ENCODE assay signal across 8 mouse cellular contexts in the genomic region with DNA sequence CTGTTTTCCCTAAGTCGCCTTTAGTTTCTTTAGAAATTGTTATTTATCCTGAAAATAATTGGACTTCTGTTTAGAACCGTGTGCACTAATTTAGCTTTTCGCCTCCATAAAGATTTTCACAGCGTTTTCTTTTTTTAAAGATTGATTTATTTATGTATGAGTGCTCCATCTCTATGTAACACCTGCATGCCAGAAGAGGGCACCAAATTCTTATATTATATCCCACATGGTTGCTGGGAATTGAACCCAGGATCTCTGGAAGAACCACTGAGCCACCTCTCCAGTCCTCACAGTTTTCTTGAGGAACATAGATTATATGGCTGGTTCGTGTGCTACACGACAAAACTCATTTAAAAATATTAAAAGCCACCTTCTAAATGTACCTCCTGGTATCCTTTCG. TPM values are rescaled to one million over a fixed set of nuclear protein-coding genes. Genes with fewer than 3 reads are reported as not detected.
A peak's percentile ranks its signal among the peaks of the same experiment; 100 is the strongest.
DNase-seq lines count a peak whose midpoint lies in the region; ATAC-seq and TF ChIP-seq lines count a peak whose summit lies in the region.

No protein-coding gene starts in this region.

- peak overlapping the region; percentile 80 for H3K4me3 ChIP-seq in kidney, postnatal 0 days (replicated peaks; ENCODE audit: low read depth, low read length)
- peak overlapping the region; percentile 94 for H3K4me3 ChIP-seq in intestine, embryonic 15.5 days (replicated peaks)
- peak overlapping the region; percentile 93 for H3K4me3 ChIP-seq in neural tube, embryonic 15.5 days (replicated peaks)

- H3K36me3 ChIP-seq in kidney, postnatal 0 days (ENCODE audit: insufficient read depth, low read length), result 0 out of 2 replicates have a peak, but pooled peaks cover 11% of the 10 kb centered on the region
- H3K36me3 ChIP-seq in intestine, embryonic 15.5 days, result 0 out of 2 replicates have a peak, but pooled peaks cover 4% of the 10 kb centered on the region
- peaks cover 15% of the 10 kb centered on the region for H3K36me3 ChIP-seq in neural tube, embryonic 15.5 days

- TF ChIP-seq CTCF in kidney, postnatal 0 days (IDR thresholded peaks at IDR 0.05; ENCODE audit: low read depth), result peak; percentile 50

- peak overlapping the region; percentile 88; the same call in 1 of the 2 replicates for H3K9ac ChIP-seq in kidney, postnatal 0 days (ENCODE audit: low read depth, low read length)
- peak overlapping the region; percentile 96; the same call in 1 of the 2 replicates for H3K9ac ChIP-seq in intestine, embryonic 15.5 days
- peak overlapping the region; percentile 80 for H3K9ac ChIP-seq in neural tube, embryonic 15.5 days (replicated peaks)

- peak overlapping the region; percentile 88 for H3K27ac ChIP-seq in kidney, postnatal 0 days
- no peak overlapping the region for H3K27ac ChIP-seq in intestine, embryonic 15.5 days
- H3K27ac ChIP-seq in neural tube, embryonic 15.5 days (replicated peaks), result no peak overlapping the region

- no peak for ATAC-seq in kidney, postnatal 0 days (replicated peaks; ENCODE audit: low FRiP score, low read depth)
- ATAC-seq in intestine, embryonic 15.5 days, result no peak
- no peak for ATAC-seq in neural tube, embryonic 15.5 days (ENCODE audit: low FRiP score)

- 0 out of 2 replicates have a peak, but pooled peaks cover 2% of the 10 kb centered on the region for H3K4me1 ChIP-seq in kidney, postnatal 0 days (replicated peaks; ENCODE audit: insufficient read depth, low read length)
- 0 out of 2 replicates have a peak, but pooled peaks cover 9% of the 10 kb centered on the region for H3K4me1 ChIP-seq in intestine, embryonic 15.5 days (replicated peaks)
- peaks cover 21% of the 10 kb centered on the region for H3K4me1 ChIP-seq in neural tube, embryonic 15.5 days

- peak; percentile 50 for DNase-seq in kidney, postnatal 0 days (ENCODE audit: low spot score)
- no peak for DNase-seq in kidney, postnatal 14 days
- peak; percentile 40 for DNase-seq in c-Kit-positive CD71-positive TER-119-positive erythroid progenitor cells, embryonic 14.5 days (ENCODE audit: low spot score)
- DNase-seq in layer of hippocampus, adult 9-10 months (ENCODE audit: low spot score), result no peak
- DNase-seq in adrenal gland, postnatal 25 days, result no peak
- no peak for DNase-seq in lung, postnatal 25 days (ENCODE audit: low spot score)

- 18% methylated on average over 7 of the region's 7 CpGs for WGBS in kidney, postnatal 0 days
- 19% methylated on average over 7 of the region's 7 CpGs for WGBS in intestine, embryonic 15.5 days
- 18% methylated on average over 7 of the region's 7 CpGs for WGBS in neural tube, embryonic 15.5 days

- H3K27me3 ChIP-seq in kidney, postnatal 0 days (ENCODE audit: insufficient read depth, low read length), result no peaks in the 10 kb centered on the region
- H3K27me3 ChIP-seq in intestine, embryonic 15.5 days (replicated peaks), result no peaks in the 10 kb centered on the region
- H3K27me3 ChIP-seq in neural tube, embryonic 15.5 days (replicated peaks), result no peaks in the 10 kb centered on the region

- H3K4me2 ChIP-seq in kidney, postnatal 0 days (ENCODE audit: low read length), result peak overlapping the region; percentile 88
- peak overlapping the region; percentile 77 for H3K4me2 ChIP-seq in intestine, embryonic 15.5 days (replicated peaks)
- H3K4me2 ChIP-seq in neural tube, embryonic 15.5 days, result peak overlapping the region; percentile 84

- no peaks in the 10 kb centered on the region for H3K9me3 ChIP-seq in kidney, postnatal 0 days (replicated peaks; ENCODE audit: low read length)
- no peaks in the 10 kb centered on the region for H3K9me3 ChIP-seq in intestine, embryonic 15.5 days
- H3K9me3 ChIP-seq in neural tube, embryonic 15.5 days (replicated peaks), result no peaks in the 10 kb centered on the region

RNA-seq across cellular contexts. Expression of gene Yars2, which starts 1.1 kb away (rescaled TPM):
- polyA plus RNA-seq in kidney, postnatal 0 days (2015; fragmentation: Nextera tagmentation; extraction: Ambion mirVana), result 37.0 and 40.2 TPM in 2 replicates
- 50.8 and 53.2 TPM in 2 replicates for polyA plus RNA-seq in intestine, embryonic 15.5 days (2015; fragmentation: Nextera tagmentation; extraction: Ambion mirVana)
- polyA plus RNA-seq in neural tube, embryonic 15.5 days (2015; fragmentation: Nextera tagmentation; extraction: Ambion mirVana), result 32.6 and 35.4 TPM in 2 replicates
- total RNA-seq in adrenal gland, postnatal 25 days (2021), result 29.0 and 30.6 TPM in 2 replicates

RNA-seq across cellular contexts. Expression of gene Dnm1l, which starts 54.9 kb away (rescaled TPM):
- 42.6 and 50.8 TPM in 2 replicates for polyA plus RNA-seq in kidney, postnatal 0 days (2015; fragmentation: Nextera tagmentation; extraction: Ambion mirVana)
- polyA plus RNA-seq in intestine, embryonic 15.5 days (2015; fragmentation: Nextera tagmentation; extraction: Ambion mirVana), result 54.5 and 57.8 TPM in 2 replicates
- 94.5 and 107 TPM in 2 replicates for polyA plus RNA-seq in neural tube, embryonic 15.5 days (2015; fragmentation: Nextera tagmentation; extraction: Ambion mirVana)
- total RNA-seq in adrenal gland, postnatal 25 days (2021), result 74.9 and 76.0 TPM in 2 replicates

Comparison
In these comparisons a context has a peak if more than half of its experiments do, and no peak if none do; other contexts are left out.
1. DNase-seq: peak in kidney, postnatal 0 days (single experiment) and c-Kit-positive CD71-positive TER-119-positive erythroid progenitor cells, embryonic 14.5 days (single experiment); none in kidney, postnatal 14 days (single experiment), layer of hippocampus, adult 9-10 months (single experiment), adrenal gland, postnatal 25 days (single experiment) and lung, postnatal 25 days (single experiment).
2. Peak in every context shown above with its lines, with median percentiles within 50 percentile points of each other: H3K4me2 ChIP-seq, H3K4me3 ChIP-seq and H3K9ac ChIP-seq.